Mouse (Mus musculus) adrenal gland, postnatal 36 days (tissue): ENCODE measurements around the gene Abcc4. TPM values are rescaled to one million over a fixed set of nuclear protein-coding genes. Genes with fewer than 3 reads are reported as not detected.
A peak's percentile ranks its signal among the peaks of the same experiment; 100 is the strongest.
"Not testable (repeated sequence)": the region's sequence is repeated elsewhere in the genome, so short reads cannot be mapped to it uniquely, and the experiment has no call there.

Experiments
- DNase-seq, 2 experiments: peaks; one replicate each; pipeline ENCODE4 v3.0.0; 2021; ENCODE audit warnings: mixed read lengths in 1 of 2
- total RNA-seq, 2 experiments: library from RNA; stranded (reverse); gene quantifications; 2 replicates each; pipeline ENCODE4 v1.2.3; 2021

Abcc4 gene
- total RNA-seq, 2 experiments from 2014 or later, result 15.1 to 21.0 TPM

- no peak for DNase-seq
Measured at GRCm38 (mm10) chr14:118678279-118678985, 27.6 kb downstream of the Abcc4 start.

- DNase-seq, result no peak
Measured at GRCm38 (mm10) chr14:118676308-118676994, 29.6 kb downstream of the Abcc4 start.

- DNase-seq, result peak; percentile 67 to 74
Measured at GRCm38 (mm10) chr14:118674705-118675139, 31.3 kb downstream of the Abcc4 start.

- DNase-seq, result no peak
Measured at GRCm38 (mm10) chr14:118674224-118674623, 31.8 kb downstream of the Abcc4 start.

- no peak for DNase-seq
Measured at GRCm38 (mm10) chr14:118673501-118673900, 32.5 kb downstream of the Abcc4 start.

- DNase-seq, result not testable (repeated sequence)
Measured at GRCm38 (mm10) chr14:118672931-118673330, 33.1 kb downstream of the Abcc4 start.

GRCm38 (mm10) chr14:118667499-118667898 is 38.5 kb downstream of the Abcc4 start:
- no peak for DNase-seq

- DNase-seq, result no peak
Measured at GRCm38 (mm10) chr14:118664661-118665060, 41.4 kb downstream of the Abcc4 start.

- no peak for DNase-seq
Measured at GRCm38 (mm10) chr14:118662625-118663276, 43.3 kb downstream of the Abcc4 start.

- DNase-seq, result no peak
Measured at GRCm38 (mm10) chr14:118662124-118662523, 43.9 kb downstream of the Abcc4 start.

GRCm38 (mm10) chr14:118659230-118659629 is 46.8 kb downstream of the Abcc4 start:
- no peak for DNase-seq

GRCm38 (mm10) chr14:118658328-118658692 is 47.7 kb downstream of the Abcc4 start:
- DNase-seq, result peak in 1 of 2 experiments; percentile 23

GRCm38 (mm10) chr14:118657673-118658327 is 48.2 kb downstream of the Abcc4 start:
- DNase-seq, result no peak

GRCm38 (mm10) chr14:118657206-118657605 is 48.8 kb downstream of the Abcc4 start:
- DNase-seq, result no peak

GRCm38 (mm10) chr14:118656036-118656435 is 50.0 kb downstream of the Abcc4 start:
- no peak for DNase-seq

- no peak for DNase-seq
Measured at GRCm38 (mm10) chr14:118654903-118655302, 51.1 kb downstream of the Abcc4 start.

- DNase-seq, result no peak
Measured at GRCm38 (mm10) chr14:118651704-118652439, 54.1 kb downstream of the Abcc4 start.

GRCm38 (mm10) chr14:118649895-118650256 is 56.1 kb downstream of the Abcc4 start:
- DNase-seq, result no peak

GRCm38 (mm10) chr14:118649199-118649894 is 56.7 kb downstream of the Abcc4 start:
- no peak for DNase-seq

GRCm38 (mm10) chr14:118642940-118643591 is 63.0 kb downstream of the Abcc4 start:
- not testable (repeated sequence) for DNase-seq

GRCm38 (mm10) chr14:118642140-118642539 is 63.9 kb downstream of the Abcc4 start:
- no peak for DNase-seq
